Comparison of ENCODE assay signal across 7 mouse cellular contexts in genomic region chr16:92565708-92566107, GRCm38 (mm10).
A peak's percentile ranks its signal among the peaks of the same experiment; 100 is the strongest.
DNase-seq lines count a peak whose midpoint lies in the region; ATAC-seq and TF ChIP-seq lines count a peak whose summit lies in the region.

No protein-coding gene starts in this region.

- intact Hi-C loops in left cerebral cortex, postnatal 14 days (cut with DNase I): loop anchor here (5.0 to 10.0 kb wide), 3 partner anchors 132 to 889 kb away; no protein-coding TSS in a partner anchor

- peak; percentile 76 to 95 for DNase-seq in adrenal gland, adult (ENCODE audit: inconsistent age in 2 of 2, low spot score in 1 of 2)
- DNase-seq in cerebellum, postnatal 25 days: peak; percentile 90 to 93
- DNase-seq in frontal cortex, postnatal 25 days (ENCODE audit: low spot score in 2 of 2): peak; percentile 86 to 93
- DNase-seq in left cerebral cortex, postnatal 14 days (ENCODE audit: low spot score in 2 of 2): peak; percentile 89 to 92

- no peak overlapping the region for H3K27ac ChIP-seq in intestine, embryonic 16.5 days (ENCODE audit: low read length)
- no peak overlapping the region for H3K27ac ChIP-seq in midbrain, embryonic 13.5 days
- H3K27ac ChIP-seq in small intestine, adult 2 months (ENCODE audit: insufficient read depth, low read depth, low read length): no peak overlapping the region

- peak; percentile 58; the same call in 1 of the 2 replicates for ATAC-seq in intestine, embryonic 16.5 days
- 0 out of 2 replicates have a peak, but pooled peaks have one; percentile 56 for ATAC-seq in midbrain, embryonic 13.5 days

- no peak overlapping the region for H3K4me3 ChIP-seq in intestine, embryonic 16.5 days (ENCODE audit: low read length)
- no peak overlapping the region for H3K4me3 ChIP-seq in midbrain, embryonic 13.5 days (replicated peaks)
- no peak overlapping the region for H3K4me3 ChIP-seq in small intestine, adult 2 months (ENCODE audit: low read depth, low read length)

- WGBS in intestine, embryonic 16.5 days: 0% methylated on average over 6 of the region's 6 CpGs
- 9% methylated on average over 6 of the region's 6 CpGs for WGBS in midbrain, embryonic 13.5 days
- WGBS in small intestine, adult 2 months: 2% methylated on average over 6 of the region's 6 CpGs

- peaks cover 3% of the 10 kb centered on the region; the same call in 1 of the 2 replicates for H3K27me3 ChIP-seq in intestine, embryonic 16.5 days (replicated peaks; ENCODE audit: control insufficient read depth, insufficient read depth, low read length)
- H3K27me3 ChIP-seq in midbrain, embryonic 13.5 days: peaks cover 14% of the 10 kb centered on the region
- H3K27me3 ChIP-seq in small intestine, adult 2 months (ENCODE audit: control insufficient read depth, insufficient read depth, low read length): no peaks in the 10 kb centered on the region

- H3K4me1 ChIP-seq in intestine, embryonic 16.5 days (ENCODE audit: control insufficient read depth, insufficient read depth, low read length): no peaks in the 10 kb centered on the region
- no peaks in the 10 kb centered on the region for H3K4me1 ChIP-seq in midbrain, embryonic 13.5 days (replicated peaks)
- no peaks in the 10 kb centered on the region for H3K4me1 ChIP-seq in small intestine, adult 2 months (ENCODE audit: control insufficient read depth, insufficient read depth, insufficient read length, low read length)

- no peak overlapping the region for H3K9ac ChIP-seq in intestine, embryonic 16.5 days (ENCODE audit: low read depth, low read length)
- H3K9ac ChIP-seq in midbrain, embryonic 13.5 days (replicated peaks): no peak overlapping the region

- H3K4me2 ChIP-seq in intestine, embryonic 16.5 days (ENCODE audit: low read depth, low read length): no peak overlapping the region; the same call in 1 of the 2 replicates
- no peak overlapping the region for H3K4me2 ChIP-seq in midbrain, embryonic 13.5 days (replicated peaks)

- TF ChIP-seq CTCF in small intestine, adult 2 months (IDR thresholded peaks at IDR 0.05; ENCODE audit: extremely low read depth, insufficient read length, insufficient replicate concordance, low read depth, low read length): peak; percentile 94; the same call in 1 of the 2 replicates

- H3K36me3 ChIP-seq in intestine, embryonic 16.5 days (ENCODE audit: control insufficient read depth, insufficient read depth, low read length): no peaks in the 10 kb centered on the region
- H3K36me3 ChIP-seq in midbrain, embryonic 13.5 days: no peaks in the 10 kb centered on the region
- H3K36me3 ChIP-seq in small intestine, adult 2 months (ENCODE audit: control insufficient read depth, insufficient read depth, low read length): no peaks in the 10 kb centered on the region

- TF ChIP-seq POLR2A in small intestine, adult 2 months (IDR thresholded peaks at IDR 0.05; ENCODE audit: low read depth, low read length): no peak

- H3K9me3 ChIP-seq in intestine, embryonic 16.5 days (ENCODE audit: control insufficient read depth, low read length): no peaks in the 10 kb centered on the region
- H3K9me3 ChIP-seq in midbrain, embryonic 13.5 days: no peaks in the 10 kb centered on the region
